Mouse (Mus musculus) stomach, postnatal 0 days (tissue): ENCODE measurements at regions not wholly inside any gene's neighbourhood (a gene's known extent, or its start where the extent isn't known, plus 50 kb on each side); places are given as distances from the start of the nearest gene placed in this dataset.

Experiments used
- CTCF ChIP-seq: IDR thresholded peaks from 2 replicates; pipeline ENCODE4 v1.5.1; 2016; ENCODE audit warnings: antibody characterized with exemption, low read depth, mild to moderate bottlenecking, moderate library complexity
- EP300 ChIP-seq: optimal IDR thresholded peaks from 2 replicates; pipeline ENCODE3; 2016; ENCODE audit warnings: antibody characterized with exemption

DNA sequence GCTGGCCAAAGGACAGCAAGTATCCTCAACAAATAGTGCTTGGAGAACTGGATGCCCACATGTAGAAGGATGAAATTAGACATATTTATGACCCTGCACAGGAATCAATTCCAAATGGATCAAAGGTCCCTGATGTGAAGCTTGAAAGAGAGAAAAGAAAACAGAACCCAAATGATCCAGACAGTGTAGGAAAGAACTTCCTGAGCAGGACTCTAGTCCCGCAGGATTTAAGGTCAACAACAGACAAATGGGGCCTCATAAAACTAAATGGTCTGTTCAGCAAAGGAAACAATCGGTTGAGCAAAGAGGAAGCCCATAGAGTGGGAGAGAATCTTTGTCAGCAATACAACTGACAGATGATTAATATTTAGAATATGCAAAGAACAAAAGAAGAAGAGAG is 497.1 kb downstream of the Grin2a start:
- TF ChIP-seq CTCF, result no peak
- no peak for TF ChIP-seq EP300
